Mouse (Mus musculus) lung, adult 2 months (tissue): Measurements from ENCODE around the gene Tex52. TPM values are rescaled to one million over a fixed set of nuclear protein-coding genes. Genes with fewer than 3 reads are reported as not detected.

ENCODE experiments used
- DNase-seq: peaks from one replicate; pipeline ENCODE4 v3.0.0; 2022
- H3K4me1 ChIP-seq: fragments of 200-500 bp; 2 replicates; pipeline ENCODE4 v1.6.1; 2011; ENCODE audit warnings: low read length; ENCODE audit not compliant: control insufficient read depth, insufficient read depth
- H3K4me3 ChIP-seq: fragments of 200-500 bp; replicated peaks from 2 replicates; pipeline ENCODE3; 2011; ENCODE audit warnings: low read depth, mild to moderate bottlenecking, control low read depth, low read length; ENCODE audit errors: extremely low read depth
- CTCF ChIP-seq: fragments of 200-500 bp; IDR thresholded peaks from 2 replicates; pipeline ENCODE4 v1.5.1; 2011; ENCODE audit warnings: mild to moderate bottlenecking, low read length, control low read depth; ENCODE audit not compliant: insufficient read depth
- POLR2A ChIP-seq: fragments of 200-500 bp; IDR thresholded peaks from 2 replicates; pipeline ENCODE4 v1.6.1; 2011; ENCODE audit warnings: low read depth, mild to moderate bottlenecking, control low read depth, low read length, borderline replicate concordance; ENCODE audit errors: extremely low read depth
- WGBS: fragments of 180-500 bp; shearing (Covaris S2); methylation state at CpG from one replicate; pipeline ENCODE4 v1.1.7; 2018; 5-methylcytosine and 5-hydroxymethylcytosine counted together
- polyA plus RNA-seq: library from polyadenylated mRNA; depleted of rRNA; stranded (reverse); fragments of >200 nt; gene quantifications from 2 replicates; pipeline ENCODE4 v1.2.3, GENCODE M21; 2012; rRNA removed

The Tex52 gene
- polyA plus RNA-seq, 1 experiment = 0.18 TPM

- TF ChIP-seq POLR2A (peak; percentile 95), CTCF (no peak)
- peak; percentile 97 for DNase-seq
- no peaks in the 10 kb centered on the region; the same call in 1 of the 2 replicates for H3K4me1 ChIP-seq
- H3K4me3 ChIP-seq = peak within 1 kb of the TSS; percentile 96
- WGBS = under 1% methylated on average over 42 of the region's 42 CpGs
These were observed 49.2 kb downstream of the Tex52 start, which contains the start of gene Itfg2 for GRCm38 (mm10) chr6:128424269-128425019. TSS of gene Itfg2 (minus strand) at chr6:128424931.

GRCm38 (mm10) chr6:128425046-128425445 lies 49.8 kb downstream of the Tex52 start:
- peaks cover 2% of the 10 kb centered on the region; the same call in 1 of the 2 replicates for H3K4me1 ChIP-seq
- no peak for TF ChIP-seq CTCF
- TF ChIP-seq POLR2A = no peak
- no peak for DNase-seq
- 23% methylated on average over 9 of the region's 9 CpGs for WGBS
- H3K4me3 ChIP-seq = peak overlapping the region; percentile 96

GRCm38 (mm10) chr6:128427571-128427970 lies 52.3 kb downstream of the Tex52 start:
- WGBS = 88% methylated on average over 5 of the region's 5 CpGs
- peaks cover 3% of the 10 kb centered on the region; the same call in 1 of the 2 replicates for H3K4me1 ChIP-seq
- no peak overlapping the region for H3K4me3 ChIP-seq
- DNase-seq = no peak
- TF ChIP-seq POLR2A (no peak), CTCF (no peak)

- WGBS = 98% methylated on average over 2 of the region's 2 CpGs
- no peak for DNase-seq
- peaks cover 3% of the 10 kb centered on the region; the same call in 1 of the 2 replicates for H3K4me1 ChIP-seq
- TF ChIP-seq CTCF (no peak), POLR2A (no peak)
- no peak overlapping the region for H3K4me3 ChIP-seq
These were observed 54.0 kb downstream of the Tex52 start for GRCm38 (mm10) chr6:128429300-128429699.

- Histone ChIP-seq H3K4me1 (peaks cover 3% of the 10 kb centered on the region; the same call in 1 of the 2 replicates), H3K4me3 (no peak overlapping the region)
- no peak for DNase-seq
- TF ChIP-seq POLR2A (no peak), CTCF (no peak)
- 64% methylated on average over 6 of the region's 6 CpGs for WGBS
These were observed 54.6 kb downstream of the Tex52 start for GRCm38 (mm10) chr6:128429826-128430225.

GRCm38 (mm10) chr6:128432356-128432915 lies 57.2 kb downstream of the Tex52 start:
- no peak for TF ChIP-seq CTCF
- no peak for TF ChIP-seq POLR2A
- WGBS = 70% methylated on average over 13 of the region's 13 CpGs
- no peak for DNase-seq
- H3K4me1 ChIP-seq = peaks cover 12% of the 10 kb centered on the region; the same call in 1 of the 2 replicates
- H3K4me3 ChIP-seq = no peak overlapping the region

GRCm38 (mm10) chr6:128433566-128433965 lies 58.3 kb downstream of the Tex52 start:
- WGBS = 79% methylated on average over 13 of the region's 13 CpGs
- TF ChIP-seq CTCF (no peak), POLR2A (no peak)
- DNase-seq = no peak
- peaks cover 12% of the 10 kb centered on the region; the same call in 1 of the 2 replicates for H3K4me1 ChIP-seq
- no peak overlapping the region for H3K4me3 ChIP-seq

Other genes with a start within 250 kb of the Tex52 start
- gene Tspan9, start 231.9 kb upstream of the Tex52 start, polyA plus RNA-seq = 255 and 312 TPM in 2 replicates
- gene Tead4, start 74.6 kb upstream of the Tex52 start, polyA plus RNA-seq = 13.6 and 16.6 TPM in 2 replicates
- 15.7 and 21.5 TPM in 2 replicates for gene Tulp3, start 19.6 kb upstream of the Tex52 start, polyA plus RNA-seq
- gene Rhno1, start 12.5 kb upstream of the Tex52 start, polyA plus RNA-seq = 8.1 and 11.8 TPM in 2 replicates
- gene Foxm1, start 12.5 kb upstream of the Tex52 start, polyA plus RNA-seq = 3.0 and 5.5 TPM in 2 replicates
- not detected in 2 replicates for gene Gm44596, start within 50 bp of the Tex52 start, polyA plus RNA-seq
- gene Nrip2, start 23.8 kb downstream of the Tex52 start, polyA plus RNA-seq = 0.31 and 0.45 TPM in 2 replicates
- 22.6 and 31.5 TPM in 2 replicates for gene Itfg2, start 49.5 kb downstream of the Tex52 start, polyA plus RNA-seq
- 85.8 and 106 TPM in 2 replicates for gene Fkbp4, start 63.2 kb downstream of the Tex52 start, polyA plus RNA-seq
- 0.31 and 0.54 TPM in 2 replicates for gene Pzp, start 151.3 kb downstream of the Tex52 start, polyA plus RNA-seq
- 2.8 and 5.1 TPM in 2 replicates for gene A2ml1, start 206.2 kb downstream of the Tex52 start, polyA plus RNA-seq
- 0.52 and 1.8 TPM in 2 replicates for gene Klrb1a, start 248.1 kb downstream of the Tex52 start, polyA plus RNA-seq